Mouse (Mus musculus): ENCODE data around the gene Zrsr2. TPM values are rescaled to one million over a fixed set of nuclear protein-coding genes. Genes with fewer than 3 reads are reported as not detected.
A peak's percentile ranks its signal among the peaks of the same experiment; 100 is the strongest.

The Zrsr2 gene
- polyA plus RNA-seq, 1 experiment, result 9.0 TPM

DNA sequence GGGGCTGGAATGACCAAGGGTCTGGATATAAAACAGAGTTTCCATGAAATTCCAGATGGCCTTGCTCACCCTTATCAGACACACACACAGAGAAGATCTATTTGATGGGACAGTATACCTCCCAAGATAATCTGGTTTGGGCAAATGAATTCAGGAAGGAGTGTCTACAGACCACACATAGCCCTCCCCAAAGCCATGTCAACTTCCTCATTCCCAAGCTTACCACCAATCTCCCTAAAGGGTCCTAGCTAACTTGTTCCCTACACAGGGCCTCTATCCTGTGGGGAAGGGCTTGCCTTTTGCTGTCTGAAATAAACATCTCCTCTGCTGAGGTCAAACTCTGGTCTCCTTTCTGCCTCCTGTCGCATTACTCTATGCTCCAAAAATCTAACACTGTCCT is 22.6 kb upstream of the Zrsr2 start:
- 96% methylated on average over 1 of the region's 1 CpGs for WGBS
- no peak for DNase-seq (ENCODE audit: low read depth in 1 of 2, low spot score in 2 of 2)
- TF ChIP-seq CTCF (IDR thresholded peaks at IDR 0.05; ENCODE audit: extremely low read depth, insufficient read depth, insufficient read length, insufficient replicate concordance) (no peak), POLR2A (IDR thresholded peaks at IDR 0.05; ENCODE audit: low read depth, low read length) (no peak)
- Histone ChIP-seq H3K27ac (ENCODE audit: insufficient read depth, low read length) (no peak overlapping the region), H3K27me3 (ENCODE audit: control insufficient read depth, insufficient read depth, low read length) (no peaks in the 10 kb centered on the region), H3K4me3 (ENCODE audit: extremely low read depth, insufficient read depth, insufficient read length) (no peak overlapping the region), H3K36me3 (ENCODE audit: control insufficient read depth, insufficient read depth, low read length) (no peaks in the 10 kb centered on the region), H3K4me1 (ENCODE audit: control insufficient read depth, insufficient read depth, insufficient read length) (no peaks in the 10 kb centered on the region)

DNA sequence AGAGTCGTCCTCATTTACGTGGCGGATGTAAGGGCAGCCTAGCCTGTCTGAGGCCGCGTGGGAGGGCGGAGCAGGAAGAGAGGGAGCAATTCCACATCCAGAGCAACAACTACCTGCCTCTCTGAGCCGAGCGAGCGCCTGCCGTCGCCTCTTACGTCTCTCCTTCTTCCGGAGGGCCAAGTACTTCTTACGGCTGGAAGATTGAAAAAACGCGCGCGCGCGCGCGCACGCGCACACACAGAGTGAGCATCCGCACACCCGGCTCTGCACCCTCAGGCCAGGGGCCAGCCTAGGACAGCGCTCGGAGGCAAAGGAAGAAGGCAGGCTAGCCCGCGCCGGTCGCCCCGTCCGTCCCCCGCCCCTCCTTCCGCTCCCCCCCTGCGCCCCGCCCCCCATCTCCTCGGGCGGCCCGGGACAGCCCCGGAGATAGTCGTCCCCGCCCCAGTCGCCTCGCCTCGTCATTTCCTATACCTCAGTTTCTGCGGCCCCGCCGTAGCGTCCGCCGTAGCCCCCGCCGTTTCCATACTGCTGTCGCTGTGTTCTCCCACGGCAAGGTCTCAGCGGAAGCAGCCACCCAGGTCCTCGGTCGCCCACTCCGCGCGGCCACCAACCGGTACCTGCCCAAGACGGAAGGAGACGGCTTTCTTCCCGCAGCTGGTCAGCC is 526 bp downstream of the Zrsr2 start:
- TF ChIP-seq POLR2A (IDR thresholded peaks at IDR 0.05; ENCODE audit: low read depth, low read length), result no peak
- Histone ChIP-seq H3K27me3 (ENCODE audit: control insufficient read depth, insufficient read depth, low read length) (no peaks in the 10 kb centered on the region), H3K27ac (ENCODE audit: insufficient read depth, low read length) (peak overlapping the region; percentile 100), H3K4me1 (ENCODE audit: control insufficient read depth, insufficient read depth, insufficient read length) (no peaks in the 10 kb centered on the region), H3K36me3 (ENCODE audit: control insufficient read depth, insufficient read depth, low read length) (peaks cover 5% of the 10 kb centered on the region; the same call in 1 of the 2 replicates), H3K4me3 (ENCODE audit: extremely low read depth, insufficient read depth, insufficient read length) (peak overlapping the region; percentile 94)
- peak; percentile 57 to 69 for DNase-seq (ENCODE audit: low read depth in 1 of 2, low spot score in 2 of 2)
- WGBS, result 30% methylated on average over 65 of the region's 67 CpGs

DNA sequence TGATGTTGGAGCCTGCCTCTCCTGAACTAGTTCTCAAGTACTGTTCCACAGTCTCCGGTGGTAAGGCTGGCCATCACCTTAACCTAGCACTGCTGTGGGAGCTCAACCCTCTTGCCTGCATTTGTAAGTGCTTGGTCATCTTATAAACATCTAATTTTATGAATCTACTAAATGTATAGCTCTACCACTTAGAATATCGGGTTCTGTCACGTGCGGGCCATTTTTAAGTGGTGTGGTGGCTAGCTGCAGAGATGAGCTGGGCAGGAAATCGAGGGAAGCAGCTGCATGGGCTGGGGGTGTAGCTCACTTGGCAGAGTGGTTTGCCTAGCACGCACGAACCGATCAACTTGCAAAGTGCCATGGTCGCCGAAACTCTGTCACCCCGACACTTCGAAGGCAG is 1.1 kb downstream of the Zrsr2 start:
- peaks cover 5% of the 10 kb centered on the region; the same call in 1 of the 2 replicates for H3K36me3 ChIP-seq (ENCODE audit: control insufficient read depth, insufficient read depth, low read length)
- no peaks in the 10 kb centered on the region for H3K4me1 ChIP-seq (ENCODE audit: control insufficient read depth, insufficient read depth, insufficient read length)
- no peaks in the 10 kb centered on the region for H3K27me3 ChIP-seq (ENCODE audit: control insufficient read depth, insufficient read depth, low read length)
- TF ChIP-seq POLR2A (IDR thresholded peaks at IDR 0.05; ENCODE audit: low read depth, low read length), result no peak
- no peak for TF ChIP-seq CTCF (IDR thresholded peaks at IDR 0.05; ENCODE audit: extremely low read depth, insufficient read depth, insufficient read length, insufficient replicate concordance)
- WGBS, result 35% methylated on average over 12 of the region's 12 CpGs
- no peak for DNase-seq (ENCODE audit: low read depth in 1 of 2, low spot score in 2 of 2)
- H3K27ac ChIP-seq (ENCODE audit: insufficient read depth, low read length), result peak overlapping the region; percentile 88
- H3K4me3 ChIP-seq (ENCODE audit: extremely low read depth, insufficient read depth, insufficient read length), result peak overlapping the region; percentile 94

DNA sequence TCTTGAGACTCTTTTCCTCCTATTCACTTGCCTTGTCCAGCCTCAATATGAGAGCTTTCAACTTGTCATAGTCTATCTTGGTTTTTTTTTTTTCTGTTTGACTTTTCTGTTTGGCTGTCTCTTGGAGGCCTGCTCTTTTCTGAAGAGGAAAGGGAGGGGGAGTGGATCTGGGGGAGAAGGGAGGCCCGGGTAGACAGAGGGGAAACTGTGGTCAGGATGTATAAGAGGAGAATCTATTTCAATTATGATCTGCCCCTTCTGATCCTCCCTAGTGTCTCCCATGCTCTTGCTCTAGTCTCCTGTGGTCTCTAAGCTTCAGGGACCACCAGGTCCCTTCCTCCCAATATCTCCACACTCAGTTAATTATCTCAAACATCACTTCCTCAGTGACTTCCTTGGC is 6.8 kb downstream of the Zrsr2 start:
- Histone ChIP-seq H3K4me1 (ENCODE audit: control insufficient read depth, insufficient read depth, insufficient read length) (no peaks in the 10 kb centered on the region), H3K36me3 (ENCODE audit: control insufficient read depth, insufficient read depth, low read length) (peaks cover 13% of the 10 kb centered on the region; the same call in 1 of the 2 replicates), H3K27ac (ENCODE audit: insufficient read depth, low read length) (no peak overlapping the region), H3K4me3 (ENCODE audit: extremely low read depth, insufficient read depth, insufficient read length) (no peak overlapping the region), H3K27me3 (ENCODE audit: control insufficient read depth, insufficient read depth, low read length) (no peaks in the 10 kb centered on the region)
- no peak for DNase-seq (ENCODE audit: low read depth in 1 of 2, low spot score in 2 of 2)
- WGBS, result 43% methylated on average over 1 of the region's 1 CpGs
- TF ChIP-seq POLR2A (IDR thresholded peaks at IDR 0.05; ENCODE audit: low read depth, low read length) (no peak), CTCF (IDR thresholded peaks at IDR 0.05; ENCODE audit: extremely low read depth, insufficient read depth, insufficient read length, insufficient replicate concordance) (no peak)

DNA sequence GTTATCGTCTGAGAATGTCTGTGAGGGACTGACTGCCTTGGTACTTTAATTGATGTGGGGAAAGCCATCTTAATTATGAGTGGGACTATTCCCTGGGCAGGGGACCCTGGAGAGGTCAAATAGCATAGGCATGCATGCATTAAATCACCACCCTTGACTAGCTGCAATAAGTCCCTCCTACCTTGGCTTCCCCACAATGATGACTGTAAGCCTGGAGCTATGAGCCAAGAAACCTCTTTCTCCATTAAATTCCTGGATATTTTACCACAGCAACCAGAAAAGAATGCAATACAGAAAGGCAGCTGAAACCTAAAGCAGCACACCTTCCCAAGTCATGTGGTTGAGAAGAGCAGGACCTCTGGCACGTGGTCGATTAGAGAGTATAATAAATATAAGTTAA is 14.1 kb downstream of the Zrsr2 start:
- no peak for DNase-seq (ENCODE audit: low read depth in 1 of 2, low spot score in 2 of 2)
- no peaks in the 10 kb centered on the region for H3K4me1 ChIP-seq (ENCODE audit: control insufficient read depth, insufficient read depth, insufficient read length)
- peaks cover 11% of the 10 kb centered on the region for H3K36me3 ChIP-seq (ENCODE audit: control insufficient read depth, insufficient read depth, low read length)
- H3K27me3 ChIP-seq (ENCODE audit: control insufficient read depth, insufficient read depth, low read length), result no peaks in the 10 kb centered on the region
- 92% methylated on average over 3 of the region's 3 CpGs for WGBS
- no peak overlapping the region for H3K27ac ChIP-seq (ENCODE audit: insufficient read depth, low read length)
- TF ChIP-seq CTCF (IDR thresholded peaks at IDR 0.05; ENCODE audit: extremely low read depth, insufficient read depth, insufficient read length, insufficient replicate concordance), result no peak
- no peak for TF ChIP-seq POLR2A (IDR thresholded peaks at IDR 0.05; ENCODE audit: low read depth, low read length)
- no peak overlapping the region for H3K4me3 ChIP-seq (ENCODE audit: extremely low read depth, insufficient read depth, insufficient read length)

DNA sequence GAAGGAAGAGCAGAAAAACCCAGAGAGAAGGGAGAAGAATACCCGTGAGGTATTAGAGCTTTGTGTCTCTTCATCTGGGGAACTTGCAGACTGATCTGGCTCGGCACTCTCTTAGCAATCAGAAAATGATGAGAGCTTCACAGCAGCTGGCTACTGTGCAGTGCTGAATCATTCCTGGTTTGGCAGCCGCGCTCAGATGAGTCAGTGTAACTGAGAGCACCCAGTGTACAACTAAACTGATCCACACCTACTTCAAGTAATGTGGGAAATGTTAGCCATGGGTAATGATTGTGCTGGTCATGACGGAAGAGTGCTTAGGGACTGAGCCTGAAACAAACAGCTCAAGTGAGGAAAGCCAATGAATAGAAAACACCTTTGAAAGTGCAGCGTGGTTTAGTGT is 19.9 kb downstream of the Zrsr2 start:
- Histone ChIP-seq H3K27ac (ENCODE audit: insufficient read depth, low read length) (no peak overlapping the region), H3K27me3 (ENCODE audit: control insufficient read depth, insufficient read depth, low read length) (no peaks in the 10 kb centered on the region), H3K4me1 (ENCODE audit: control insufficient read depth, insufficient read depth, insufficient read length) (no peaks in the 10 kb centered on the region), H3K4me3 (ENCODE audit: extremely low read depth, insufficient read depth, insufficient read length) (no peak overlapping the region), H3K36me3 (ENCODE audit: control insufficient read depth, insufficient read depth, low read length) (peaks cover 8% of the 10 kb centered on the region)
- TF ChIP-seq CTCF (IDR thresholded peaks at IDR 0.05; ENCODE audit: extremely low read depth, insufficient read depth, insufficient read length, insufficient replicate concordance), result no peak
- TF ChIP-seq POLR2A (IDR thresholded peaks at IDR 0.05; ENCODE audit: low read depth, low read length), result no peak
- DNase-seq (ENCODE audit: low read depth in 1 of 2, low spot score in 2 of 2), result no peak
- WGBS, result 82% methylated on average over 6 of the region's 6 CpGs

DNA sequence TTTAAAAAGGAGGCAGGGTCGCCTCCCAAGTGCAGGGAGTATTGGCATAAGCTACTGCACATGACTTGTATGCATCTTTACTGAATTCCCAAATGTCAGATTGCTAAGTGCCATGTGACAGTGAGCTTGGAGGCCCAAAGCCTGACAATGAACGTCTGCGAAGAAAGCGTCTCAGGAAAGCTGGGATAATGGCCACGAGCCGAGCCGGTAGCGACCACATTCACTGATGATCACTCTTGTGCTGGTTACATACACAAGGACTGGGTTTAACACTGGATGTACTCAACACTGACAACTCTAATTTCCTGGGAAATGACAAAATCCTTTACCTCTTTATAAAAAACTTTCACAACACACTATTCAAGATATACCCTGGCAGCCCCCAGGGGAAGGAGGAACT is 23.7 kb downstream of the Zrsr2 start:
- Histone ChIP-seq H3K4me1 (ENCODE audit: control insufficient read depth, insufficient read depth, insufficient read length) (no peaks in the 10 kb centered on the region), H3K27me3 (ENCODE audit: control insufficient read depth, insufficient read depth, low read length) (no peaks in the 10 kb centered on the region), H3K36me3 (ENCODE audit: control insufficient read depth, insufficient read depth, low read length) (peaks cover 7% of the 10 kb centered on the region), H3K27ac (ENCODE audit: insufficient read depth, low read length) (no peak overlapping the region), H3K4me3 (ENCODE audit: extremely low read depth, insufficient read depth, insufficient read length) (no peak overlapping the region)
- 93% methylated on average over 8 of the region's 8 CpGs for WGBS
- DNase-seq (ENCODE audit: low read depth in 1 of 2, low spot score in 2 of 2), result no peak
- TF ChIP-seq CTCF (IDR thresholded peaks at IDR 0.05; ENCODE audit: extremely low read depth, insufficient read depth, insufficient read length, insufficient replicate concordance) (no peak), POLR2A (IDR thresholded peaks at IDR 0.05; ENCODE audit: low read depth, low read length) (no peak)
